Mouse (Mus musculus): ENCODE data around the gene Ten1. TPM values are rescaled to one million over a fixed set of nuclear protein-coding genes. Genes with fewer than 3 reads are reported as not detected.
A peak's percentile ranks its signal among the peaks of the same experiment; 100 is the strongest.

Ten1 gene
- total and polyA plus RNA-seq, 3 experiments: 70.4 to 76.5 (median 74.4) TPM

DNA sequence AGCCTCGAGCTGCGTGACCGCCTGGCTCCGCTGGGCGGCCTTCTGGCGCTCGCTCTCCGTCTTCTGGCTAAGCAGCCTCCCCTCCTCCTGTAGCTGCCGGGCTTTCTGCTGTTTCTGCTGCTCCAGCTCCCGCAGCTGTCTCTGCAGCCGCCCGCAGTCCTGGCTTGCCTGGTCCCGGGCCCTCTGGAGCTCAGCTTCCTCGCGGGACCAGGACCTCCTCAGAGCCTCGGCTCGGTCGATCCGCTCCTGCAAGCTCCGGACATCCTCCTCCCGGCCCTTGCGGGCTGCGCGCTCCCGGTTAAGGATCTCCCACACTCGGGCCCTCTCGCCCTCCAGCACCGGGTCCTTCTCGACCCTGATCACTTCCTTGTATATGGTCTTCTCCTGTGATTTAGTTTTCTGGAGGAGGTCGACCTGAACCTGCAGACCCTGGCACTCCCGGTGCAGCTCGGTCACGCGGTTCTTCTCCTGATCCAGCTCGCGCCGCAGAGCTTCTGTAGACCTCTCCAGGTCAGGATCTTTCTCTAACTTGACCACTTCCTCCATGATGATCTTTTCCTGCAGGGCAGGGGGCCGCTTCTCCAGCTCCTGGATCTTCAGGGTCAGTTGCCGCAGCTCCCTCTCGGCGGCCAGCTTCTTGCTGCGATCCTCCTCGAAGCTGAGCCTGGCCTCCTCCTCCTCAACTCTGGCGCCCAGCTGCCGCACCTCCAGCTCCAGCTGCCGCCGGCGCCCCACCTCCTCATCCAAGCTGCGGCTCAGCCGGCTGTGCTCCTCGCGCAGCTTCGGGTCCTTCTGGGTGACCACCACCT is 23.5 kb downstream of the Ten1 start:
- in situ Hi-C loops (cut with MboI; ENCODE audit: low pct_ligation_motif_present, low pct_unique_long_range_greater_than_20kb, low sequenced_read_pairs): loop anchor here (5.0 kb wide), 2 partner anchors 50 to 235 kb away; partner anchors contain the start of gene Srp68
- TF ChIP-seq JUN (IDR thresholded peaks at IDR 0.05; ENCODE audit: insufficient read depth, low read depth, low read length) (no peak), RAD21 (IDR thresholded peaks at IDR 0.05; ENCODE audit: low read depth, low read length) (no peak), NRF1 (IDR thresholded peaks at IDR 0.05; ENCODE audit: low read depth, low read length) (no peak)
- H3K9me3 ChIP-seq (replicated peaks; ENCODE audit: low read length): peaks cover 39% of the 10 kb centered on the region
- peaks cover 0 to 20% of the 10 kb centered on the region in 2 experiments for H3K36me3 ChIP-seq (replicated peaks in 1 of 2; ENCODE audit: control insufficient read depth in 1 of 2, insufficient read depth in 1 of 2, low read length in 1 of 2)
- peaks cover 5 to 21% of the 10 kb centered on the region in 2 experiments for H3K4me1 ChIP-seq (ENCODE audit: control insufficient read depth in 1 of 2, insufficient read depth in 2 of 2)
- no peaks in the 10 kb centered on the region for H3K27me3 ChIP-seq (replicated peaks)
- no peak overlapping the region for H3K4me3 ChIP-seq (replicated peaks in 1 of 3; ENCODE audit: low read depth in 2 of 3, low read length in 2 of 3, poor library complexity in 1 of 3)
- no peak for DNase-seq (ENCODE audit: extremely low read depth)
- no peak overlapping the region for H3K9ac ChIP-seq (ENCODE audit: insufficient read depth, low read depth)
- H3K27ac ChIP-seq (ENCODE audit: insufficient read depth, low read depth): no peak overlapping the region
- dilution Hi-C loops (cut with MboI; ENCODE audit: extremely low pct_ligation_motif_present, extremely low pct_unique_long_range_greater_than_20kb, low sequenced_read_pairs): no loop called here
- no peaks in the 10 kb centered on the region for H3K79me2 ChIP-seq (replicated peaks; ENCODE audit: control insufficient read depth, extremely low read depth, insufficient read depth, poor library complexity, severe bottlenecking)
- H3K4me2 ChIP-seq (ENCODE audit: insufficient read depth, low read depth, poor library complexity, severe bottlenecking): no peak overlapping the region

DNA sequence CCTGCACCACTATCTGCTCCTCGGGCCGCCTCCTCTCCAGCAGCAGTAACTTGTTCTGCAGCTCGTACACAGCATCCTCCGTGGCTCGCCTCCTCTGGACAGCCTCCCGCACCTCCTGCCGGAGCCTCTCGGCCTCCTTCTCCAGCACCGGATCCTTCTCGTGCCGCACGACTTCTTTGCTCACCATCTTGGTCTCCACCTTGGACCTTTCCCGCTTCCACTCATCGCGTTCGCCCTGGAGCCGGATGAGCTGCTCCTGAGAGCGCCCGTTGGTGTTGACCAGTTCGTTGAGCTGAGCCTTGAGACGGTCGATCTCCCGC is 24.0 kb downstream of the Ten1 start:
- Histone ChIP-seq H3K4me2 (ENCODE audit: insufficient read depth, low read depth, poor library complexity, severe bottlenecking) (no peak overlapping the region), H3K9me3 (replicated peaks; ENCODE audit: low read length) (peaks cover 39% of the 10 kb centered on the region), H3K36me3 (replicated peaks in 1 of 2; ENCODE audit: control insufficient read depth in 1 of 2, insufficient read depth in 1 of 2, low read length in 1 of 2) (peaks cover 0 to 20% of the 10 kb centered on the region in 2 experiments), H3K9ac (ENCODE audit: insufficient read depth, low read depth) (no peak overlapping the region), H3K79me2 (replicated peaks; ENCODE audit: control insufficient read depth, extremely low read depth, insufficient read depth, poor library complexity, severe bottlenecking) (no peaks in the 10 kb centered on the region), H3K27me3 (replicated peaks) (no peaks in the 10 kb centered on the region), H3K4me1 (ENCODE audit: control insufficient read depth in 1 of 2, insufficient read depth in 2 of 2) (peaks cover 5 to 21% of the 10 kb centered on the region in 2 experiments), H3K27ac (ENCODE audit: insufficient read depth, low read depth) (no peak overlapping the region), H3K4me3 (replicated peaks in 1 of 3; ENCODE audit: low read depth in 2 of 3, low read length in 2 of 3, poor library complexity in 1 of 3) (no peak overlapping the region)
- TF ChIP-seq ELF1 (IDR thresholded peaks at IDR 0.05; ENCODE audit: low read depth, low read length) (no peak), RAD21 (IDR thresholded peaks at IDR 0.05; ENCODE audit: low read depth, low read length) (no peak), MXI1 (IDR thresholded peaks at IDR 0.05; ENCODE audit: low read depth, low read length) (no peak), POLR2AphosphoS2 (IDR thresholded peaks at IDR 0.05; ENCODE audit: low read depth, low read length) (no peak), ZKSCAN1 (IDR thresholded peaks at IDR 0.05; ENCODE audit: borderline replicate concordance, low read depth, low read length) (no peak), CTCF (conservative IDR thresholded peaks at IDR 0.05 in 1 of 2, IDR thresholded peaks at IDR 0.05 in 1 of 2; ENCODE audit: low read depth in 2 of 2, low read length in 2 of 2) (no peak), ZNF384 (IDR thresholded peaks at IDR 0.05; ENCODE audit: low read depth, low read length) (no peak), RCOR1 (conservative IDR thresholded peaks at IDR 0.05; ENCODE audit: low read depth, low read length) (no peak)
- in situ Hi-C loops (cut with MboI; ENCODE audit: low pct_ligation_motif_present, low pct_unique_long_range_greater_than_20kb, low sequenced_read_pairs): loop anchor here (5.0 kb wide), 2 partner anchors 50 to 235 kb away; partner anchors contain the start of gene Srp68
- DNase-seq (ENCODE audit: extremely low read depth): no peak
- dilution Hi-C loops (cut with MboI; ENCODE audit: extremely low pct_ligation_motif_present, extremely low pct_unique_long_range_greater_than_20kb, low sequenced_read_pairs): no loop called here

DNA sequence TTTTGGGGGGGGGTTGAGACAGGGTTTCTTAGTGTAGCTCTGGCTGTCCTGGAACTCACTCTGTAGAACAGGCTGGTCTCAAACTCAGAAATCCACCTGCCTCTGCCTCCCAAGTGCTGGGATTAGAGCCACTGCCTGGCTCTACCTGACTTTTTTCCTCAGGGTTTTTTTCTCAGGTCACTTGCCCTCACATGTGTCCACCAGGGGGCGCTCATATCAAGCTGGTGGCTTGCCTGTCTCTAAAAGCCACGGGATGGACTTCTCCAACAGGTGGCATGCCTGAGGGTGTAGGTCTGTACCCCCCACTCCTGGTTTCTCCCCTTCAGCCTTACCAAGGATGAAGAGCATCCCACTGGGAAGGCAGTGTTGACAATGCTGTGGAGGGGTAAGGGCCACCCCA is 27.8 kb downstream of the Ten1 start:
- in situ Hi-C loops (cut with MboI; ENCODE audit: low pct_ligation_motif_present, low pct_unique_long_range_greater_than_20kb, low sequenced_read_pairs): no loop called here
- no peaks in the 10 kb centered on the region for H3K79me2 ChIP-seq (replicated peaks; ENCODE audit: control insufficient read depth, extremely low read depth, insufficient read depth, poor library complexity, severe bottlenecking)
- no peak overlapping the region for H3K4me3 ChIP-seq (replicated peaks in 1 of 3; ENCODE audit: low read depth in 2 of 3, low read length in 2 of 3, poor library complexity in 1 of 3)
- peaks cover 33% of the 10 kb centered on the region for H3K9me3 ChIP-seq (replicated peaks; ENCODE audit: low read length)
- no peaks in the 10 kb centered on the region for H3K27me3 ChIP-seq (replicated peaks)
- no peak overlapping the region for H3K4me2 ChIP-seq (ENCODE audit: insufficient read depth, low read depth, poor library complexity, severe bottlenecking)
- H3K36me3 ChIP-seq (replicated peaks in 1 of 2; ENCODE audit: control insufficient read depth in 1 of 2, insufficient read depth in 1 of 2, low read length in 1 of 2): peaks cover 0 to 13% of the 10 kb centered on the region in 2 experiments
- peak; percentile 90 for DNase-seq (ENCODE audit: extremely low read depth)
- H3K9ac ChIP-seq (ENCODE audit: insufficient read depth, low read depth): no peak overlapping the region
- H3K27ac ChIP-seq (ENCODE audit: insufficient read depth, low read depth): no peak overlapping the region
- dilution Hi-C loops (cut with MboI; ENCODE audit: extremely low pct_ligation_motif_present, extremely low pct_unique_long_range_greater_than_20kb, low sequenced_read_pairs): no loop called here
- no peaks in the 10 kb centered on the region for H3K4me1 ChIP-seq (ENCODE audit: control insufficient read depth in 1 of 2, insufficient read depth in 2 of 2)
- TF ChIP-seq EP300 (IDR thresholded peaks at IDR 0.05; ENCODE audit: low read length) (no peak), KAT2A (IDR thresholded peaks at IDR 0.05; ENCODE audit: insufficient replicate concordance, low read length) (no peak), MAZ (IDR thresholded peaks at IDR 0.05; ENCODE audit: low read depth, low read length) (peak; percentile 79), MYC (IDR thresholded peaks at IDR 0.05; ENCODE audit: low read depth, low read length) (peak; percentile 78; the same call in 1 of the 2 replicates), USF1 (IDR thresholded peaks at IDR 0.05; ENCODE audit: low read depth, low read length) (no peak), USF2 (conservative IDR thresholded peaks at IDR 0.05; ENCODE audit: low read depth, low read length) (no peak), SIN3A (IDR thresholded peaks at IDR 0.05; ENCODE audit: low read length) (peak; percentile 70; the same call in 1 of the 2 replicates), JUN (IDR thresholded peaks at IDR 0.05; ENCODE audit: insufficient read depth, low read depth, low read length) (peak; percentile 5; the same call in 1 of the 2 replicates), ZNF384 (IDR thresholded peaks at IDR 0.05; ENCODE audit: low read depth, low read length) (peak; percentile 88), ETS1 (conservative IDR thresholded peaks at IDR 0.05; ENCODE audit: low read depth, low read length) (no peak), RAD21 (IDR thresholded peaks at IDR 0.05; ENCODE audit: low read depth, low read length) (peak; percentile 95), ZKSCAN1 (IDR thresholded peaks at IDR 0.05; ENCODE audit: borderline replicate concordance, low read depth, low read length) (no peak), GABPA (IDR thresholded peaks at IDR 0.05; ENCODE audit: insufficient replicate concordance, low read depth, low read length) (no peak), CHD2 (IDR thresholded peaks at IDR 0.05; ENCODE audit: low read length) (peak; percentile 36; the same call in 1 of the 2 replicates), ELF1 (IDR thresholded peaks at IDR 0.05; ENCODE audit: low read depth, low read length) (peak; percentile 37; the same call in 1 of the 2 replicates), MAFK (IDR thresholded peaks at IDR 0.05; ENCODE audit: insufficient replicate concordance, low read length) (no peak), BHLHE40 (IDR thresholded peaks at IDR 0.05; ENCODE audit: low read depth, low read length) (0 out of 2 replicates have a peak, but pooled peaks have one; percentile 18)
